Mouse (Mus musculus): ENCODE measurements around the gene Ganc.

The Ganc gene

GRCm38 (mm10) chr2:120403653-120403985, at the start of gene Ganc:
Ganc (plus strand) TSS chr2:120403896.
- DNase-seq, result no peak

- no peak for DNase-seq
Measured at GRCm38 (mm10) chr2:120360425-120360824, 43.3 kb upstream of the Ganc start.

GRCm38 (mm10) chr2:120366501-120366900, 37.2 kb upstream of the Ganc start:
- DNase-seq, result no peak

GRCm38 (mm10) chr2:120367416-120368207, 36.1 kb upstream of the Ganc start:
- no peak for DNase-seq

- peak; percentile 15 to 27 for DNase-seq
Measured at GRCm38 (mm10) chr2:120373858-120374257, 29.8 kb upstream of the Ganc start.

GRCm38 (mm10) chr2:120386264-120386663, 17.4 kb upstream of the Ganc start:
- no peak for DNase-seq

- DNase-seq, result no peak
Measured at GRCm38 (mm10) chr2:120387291-120387690, 16.4 kb upstream of the Ganc start.

GRCm38 (mm10) chr2:120389376-120389775, 14.3 kb upstream of the Ganc start:
- no peak for DNase-seq

- DNase-seq, result no peak
Measured at GRCm38 (mm10) chr2:120390934-120391333, 12.8 kb upstream of the Ganc start.

- no peak for DNase-seq
Measured at GRCm38 (mm10) chr2:120392406-120392805, 11.3 kb upstream of the Ganc start.

GRCm38 (mm10) chr2:120397951-120398350, 5.7 kb upstream of the Ganc start:
- DNase-seq, result no peak

GRCm38 (mm10) chr2:120402813-120403212, 883 bp upstream of the Ganc start:
- no peak for DNase-seq

GRCm38 (mm10) chr2:120403986-120404822, 508 bp downstream of the Ganc start, which contains the start of gene Tmem87a:
Tmem87a (minus strand) TSS chr2:120404113.
- peak; percentile 96 to 98 for DNase-seq

GRCm38 (mm10) chr2:120404823-120405765, 1.4 kb downstream of the Ganc start:
- peak in 1 of 2 experiments; percentile 39 for DNase-seq

- no peak for DNase-seq
Measured at GRCm38 (mm10) chr2:120411096-120411628, 7.5 kb downstream of the Ganc start.

- no peak for DNase-seq
Measured at GRCm38 (mm10) chr2:120414113-120414512, 10.4 kb downstream of the Ganc start.

- peak; percentile 49 to 65 for DNase-seq
Measured at GRCm38 (mm10) chr2:120414738-120415414, 11.2 kb downstream of the Ganc start.

- no peak for DNase-seq
Measured at GRCm38 (mm10) chr2:120424386-120424785, 20.7 kb downstream of the Ganc start.

GRCm38 (mm10) chr2:120444486-120444885, 40.8 kb downstream of the Ganc start:
- DNase-seq, result no peak

GRCm38 (mm10) chr2:120446373-120446772, 42.7 kb downstream of the Ganc start:
- DNase-seq, result no peak

- no peak for DNase-seq
Measured at GRCm38 (mm10) chr2:120447306-120447705, 43.6 kb downstream of the Ganc start.

GRCm38 (mm10) chr2:120450724-120451123, 47.0 kb downstream of the Ganc start:
- no peak for DNase-seq
